Mouse (Mus musculus) liver, adult 2 months (tissue): ENCODE results near the gene Usp32.

Experiments used
- CTCF ChIP-seq: fragments of 200-500 bp; IDR thresholded peaks from 2 replicates; pipeline ENCODE4 v1.5.1; 2011; ENCODE audit warnings: low read depth, low read length, control low read depth
- POLR2A ChIP-seq: fragments of 200-500 bp; IDR thresholded peaks from 2 replicates; pipeline ENCODE4 v1.6.1; 2011; ENCODE audit warnings: low read length, control low read depth; ENCODE audit not compliant: insufficient read depth; ENCODE audit errors: extremely low read depth

DNA sequence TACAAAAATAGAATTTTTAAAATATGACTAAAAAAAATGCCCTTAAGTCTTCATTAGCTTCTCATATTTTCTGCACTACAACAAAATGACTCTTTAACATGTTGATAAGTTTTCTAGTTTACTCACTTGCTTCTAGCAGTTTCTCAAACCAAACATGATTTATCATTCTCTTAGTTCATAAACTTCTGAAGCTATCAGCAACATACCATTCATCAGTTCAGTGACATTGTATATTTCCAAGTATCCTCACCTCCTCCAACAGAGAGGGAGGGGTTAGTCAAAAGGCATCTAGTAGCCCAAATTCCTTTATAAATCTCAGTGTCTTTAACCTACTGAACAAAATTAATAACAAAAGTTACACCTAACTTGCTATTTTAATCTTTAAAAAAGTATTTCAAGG, 22.8 kb downstream of the Usp32 start:
- no peak for TF ChIP-seq POLR2A
- no peak for TF ChIP-seq CTCF
